Mouse (Mus musculus) CH12.LX (cell line): ENCODE measurements around the gene Spdye4b. TPM values are rescaled to one million over a fixed set of nuclear protein-coding genes. Genes with fewer than 3 reads are reported as not detected.
"Not testable (repeated sequence)": the region's sequence is repeated elsewhere in the genome, so short reads cannot be mapped to it uniquely, and the experiment has no call there.

Experiments
- DNase-seq: peaks from one replicate; pipeline ENCODE4 v3.0.0-alpha.2; 2013; ENCODE audit errors: extremely low read depth
- H3K27ac ChIP-seq: 2 replicates; pipeline ENCODE4 v1.5.1; 2012; ENCODE audit warnings: low read depth, mild to moderate bottlenecking, control low read depth, moderate library complexity; ENCODE audit not compliant: insufficient read depth
- H3K27me3 ChIP-seq: replicated peaks from 2 replicates; pipeline ENCODE3; 2012; ENCODE audit warnings: inconsistent platforms
- H3K36me3 ChIP-seq, 2 experiments: replicated peaks in 1 of 2; 2 replicates each; pipeline versions ENCODE3 to v1.6.1; 2012; ENCODE audit warnings: inconsistent platforms in 1 of 2, low read length in 1 of 2, mild to moderate bottlenecking in 1 of 2, mixed read lengths in 1 of 2, moderate library complexity in 1 of 2; ENCODE audit not compliant: control insufficient read depth in 1 of 2, insufficient read depth in 1 of 2
- H3K4me1 ChIP-seq, 2 experiments: 2 replicates each; pipeline ENCODE4 v1.6.1; 2012; ENCODE audit warnings: inconsistent platforms in 1 of 2, moderate library complexity in 1 of 2; ENCODE audit not compliant: insufficient read depth in 2 of 2, control insufficient read depth in 1 of 2
- H3K4me2 ChIP-seq: 2 replicates; pipeline ENCODE4 v1.6.1; 2012; ENCODE audit warnings: low read depth, mild to moderate bottlenecking, control low read depth; ENCODE audit not compliant: poor library complexity, insufficient read depth, severe bottlenecking
- H3K4me3 ChIP-seq, 3 experiments: fragments of 150-350 bp in 1 of 3; sonication (generic) in 1 of 3; replicated peaks in 1 of 3; 2 replicates each; pipeline versions ENCODE3 to v1.5.1; 2011 to 2012; ENCODE audit warnings: low read depth in 2 of 3, low read length in 2 of 3, mild to moderate bottlenecking in 2 of 3, moderate library complexity in 2 of 3, control low read depth in 1 of 3, improper control_type of control experiment in 1 of 3, inconsistent platforms in 1 of 3, mixed read lengths in 1 of 3; ENCODE audit not compliant: poor library complexity in 1 of 3
- H3K79me2 ChIP-seq: replicated peaks from 2 replicates; pipeline ENCODE4 v1.6.1; 2012; ENCODE audit warnings: mild to moderate bottlenecking, moderate library complexity; ENCODE audit not compliant: control insufficient read depth, poor library complexity, insufficient read depth, severe bottlenecking; ENCODE audit errors: extremely low read depth
- H3K9ac ChIP-seq: 2 replicates; pipeline ENCODE4 v1.6.1; 2012; ENCODE audit warnings: low read depth, mild to moderate bottlenecking, control low read depth, moderate library complexity; ENCODE audit not compliant: insufficient read depth
- H3K9me3 ChIP-seq: replicated peaks from 2 replicates; pipeline ENCODE3; 2012; ENCODE audit warnings: low read length, inconsistent platforms, mixed read lengths
- BHLHE40 ChIP-seq: IDR thresholded peaks from 2 replicates; pipeline ENCODE4 v1.6.1; 2011; ENCODE audit warnings: mild to moderate bottlenecking, low read depth, low read length, improper control_type of control experiment
- CTCF ChIP-seq, 2 experiments: IDR thresholded peaks in 1 of 2; conservative IDR thresholded peaks in 1 of 2; 2 replicates each; pipeline ENCODE4 v1.5.1; 2011 to 2012; ENCODE audit warnings: low read depth in 2 of 2, low read length in 2 of 2, improper control_type of control experiment in 1 of 2, inconsistent platforms in 1 of 2, mild to moderate bottlenecking in 1 of 2, moderate library complexity in 1 of 2
- E2F4 ChIP-seq: IDR thresholded peaks from 2 replicates; pipeline ENCODE4 v1.6.1; 2011; ENCODE audit warnings: low read depth, low read length, improper control_type of control experiment; ENCODE audit not compliant: insufficient replicate concordance
- EP300 ChIP-seq: IDR thresholded peaks from 2 replicates; pipeline ENCODE4 v1.6.1; 2011; ENCODE audit warnings: low read length, improper control_type of control experiment
- GABPA ChIP-seq: IDR thresholded peaks from 2 replicates; pipeline ENCODE4 v1.6.1; 2012; ENCODE audit warnings: low read depth, low read length, improper control_type of control experiment, inconsistent platforms; ENCODE audit not compliant: insufficient replicate concordance
- HCFC1 ChIP-seq: IDR thresholded peaks from 2 replicates; pipeline ENCODE4 v1.6.1; 2012; ENCODE audit warnings: low read depth, mild to moderate bottlenecking, inconsistent platforms, low read length, improper control_type of control experiment
- JUN ChIP-seq: IDR thresholded peaks from 2 replicates; pipeline ENCODE4 v1.6.1; 2011; ENCODE audit warnings: low read depth, mild to moderate bottlenecking, low read length, improper control_type of control experiment, moderate library complexity; ENCODE audit not compliant: insufficient read depth
- JUND ChIP-seq: conservative IDR thresholded peaks from 2 replicates; pipeline ENCODE4 v1.6.1; 2011; ENCODE audit warnings: low read depth, low read length, improper control_type of control experiment
- MAFK ChIP-seq: IDR thresholded peaks from 2 replicates; pipeline ENCODE4 v1.6.1; 2011; ENCODE audit warnings: low read length, improper control_type of control experiment; ENCODE audit not compliant: insufficient replicate concordance
- MAX ChIP-seq: IDR thresholded peaks from 2 replicates; pipeline ENCODE4 v1.6.1; 2011; ENCODE audit warnings: low read length, improper control_type of control experiment
- MEF2A ChIP-seq: IDR thresholded peaks from 2 replicates; pipeline ENCODE4 v1.6.1; 2014; ENCODE audit warnings: low read depth, mild to moderate bottlenecking, inconsistent platforms, low read length, improper control_type of control experiment, borderline replicate concordance
- MYC ChIP-seq: IDR thresholded peaks from 2 replicates; pipeline ENCODE4 v1.6.1; 2011; ENCODE audit warnings: low read depth, mild to moderate bottlenecking, improper control_type of control experiment, low read length
- PAX5 ChIP-seq: IDR thresholded peaks from 2 replicates; pipeline ENCODE4 v1.6.1; 2012; ENCODE audit warnings: low read length, inconsistent platforms, mixed read lengths
- POLR2A ChIP-seq: IDR thresholded peaks from 2 replicates; pipeline ENCODE4 v1.6.1; 2011; ENCODE audit warnings: low read depth, mild to moderate bottlenecking, improper control_type of control experiment, low read length
- POLR2AphosphoS2 ChIP-seq: IDR thresholded peaks from 2 replicates; pipeline ENCODE4 v1.6.1; 2011; ENCODE audit warnings: low read depth, low read length, improper control_type of control experiment
- SIN3A ChIP-seq: IDR thresholded peaks from 2 replicates; pipeline ENCODE4 v1.6.1; 2012; ENCODE audit warnings: low read length, improper control_type of control experiment, inconsistent platforms
- USF2 ChIP-seq: conservative IDR thresholded peaks from 2 replicates; pipeline ENCODE4 v1.6.1; 2011; ENCODE audit warnings: low read depth, low read length, improper control_type of control experiment
- ZKSCAN1 ChIP-seq: IDR thresholded peaks from 2 replicates; pipeline ENCODE4 v1.6.1; 2012; ENCODE audit warnings: low read depth, inconsistent platforms, low read length, improper control_type of control experiment, borderline replicate concordance
- ZMIZ1 ChIP-seq: IDR thresholded peaks from 2 replicates; pipeline ENCODE4 v1.6.1; 2012; ENCODE audit warnings: low read depth, mild to moderate bottlenecking, inconsistent platforms, low read length, improper control_type of control experiment
- ZNF384 ChIP-seq: IDR thresholded peaks from 2 replicates; pipeline ENCODE4 v1.6.1; 2012; ENCODE audit warnings: low read depth, low read length, improper control_type of control experiment, inconsistent platforms
- dilution Hi-C: fragments of 300-500 bp; cut with MboI; formaldehyde crosslinking; loops from 2 replicates; pipeline ENCODE4 v1.14.3; 2020; ENCODE audit warnings: low sequenced_read_pairs; ENCODE audit not compliant: extremely low pct_unique_long_range_greater_than_20kb, extremely low pct_ligation_motif_present
- in situ Hi-C: fragments of 300-500 bp; cut with MboI; formaldehyde crosslinking; loops from 3 replicates; pipeline ENCODE4 v1.14.3; 2019; ENCODE audit warnings: low sequenced_read_pairs, low pct_ligation_motif_present, low pct_unique_long_range_greater_than_20kb, mixed read lengths
- polyA plus RNA-seq: library from polyadenylated mRNA; unstranded; fragments of >175 nt; gene quantifications from 2 replicates; pipeline ENCODE4 v1.2.1, GENCODE M21; 2012; ENCODE audit warnings: low read depth; ENCODE audit not compliant: insufficient read length
- total RNA-seq, 2 experiments: library from RNA; depleted of rRNA; stranded (reverse); fragments of 300-350 nt in 1 of 2; fragments of >200 nt in 1 of 2; gene quantifications; 2 replicates each; pipeline ENCODE4 v1.2.3; 2012 to 2014

The Spdye4b gene
- total and polyA plus RNA-seq, 3 experiments: not detected

- dilution Hi-C loops, H3K79me2 ChIP-seq, H3K9me3 ChIP-seq, H3K4me3 ChIP-seq, in situ Hi-C loops, H3K27ac ChIP-seq, H3K4me2 ChIP-seq, DNase-seq, H3K9ac ChIP-seq, H3K4me1 ChIP-seq, H3K36me3 ChIP-seq: not testable (repeated sequence)
- H3K27me3 ChIP-seq: peaks cover 21% of the 10 kb centered on the region
Measured at GRCm38 (mm10) chr5:143188014-143188413, 7.2 kb downstream of the Spdye4b start.

- Histone ChIP-seq H3K9me3 (no peaks in the 10 kb centered on the region), H3K27me3 (peaks cover 17% of the 10 kb centered on the region), H3K79me2 (no peaks in the 10 kb centered on the region), H3K27ac (no peak overlapping the region), H3K36me3 (no peaks in the 10 kb centered on the region), H3K4me2 (no peak overlapping the region), H3K9ac (no peak overlapping the region), H3K4me1 (no peaks in the 10 kb centered on the region), H3K4me3 (no peak overlapping the region)
- dilution Hi-C loops (no loop called here), in situ Hi-C loops (no loop called here)
- TF ChIP-seq USF2 (no peak), EP300 (no peak), MAX (no peak), SIN3A (no peak), MAFK (no peak), ZKSCAN1 (no peak), HCFC1 (no peak), MEF2A (no peak), MYC (no peak), E2F4 (no peak), BHLHE40 (no peak), POLR2AphosphoS2 (no peak), POLR2A (no peak), PAX5 (no peak), ZNF384 (no peak), JUN (no peak), ZMIZ1 (no peak), JUND (no peak), GABPA (no peak), CTCF (conservative IDR thresholded peaks at IDR 0.05 in 1 of 2, IDR thresholded peaks at IDR 0.05 in 1 of 2; ENCODE audit: low read depth in 2 of 2, low read length in 2 of 2) (no peak)
- DNase-seq: no peak
Measured at GRCm38 (mm10) chr5:143192806-143193205, 12.0 kb downstream of the Spdye4b start.

GRCm38 (mm10) chr5:143194747-143195146 lies 13.9 kb downstream of the Spdye4b start:
- H3K36me3 ChIP-seq, H3K4me1 ChIP-seq, H3K79me2 ChIP-seq, DNase-seq, H3K27ac ChIP-seq, H3K4me3 ChIP-seq, dilution Hi-C loops, H3K9ac ChIP-seq, in situ Hi-C loops, H3K9me3 ChIP-seq, H3K4me2 ChIP-seq: not testable (repeated sequence)
- H3K27me3 ChIP-seq: peaks cover 17% of the 10 kb centered on the region
